Comparison of ENCODE assay signal across 8 mouse cellular contexts in the genomic region with DNA sequence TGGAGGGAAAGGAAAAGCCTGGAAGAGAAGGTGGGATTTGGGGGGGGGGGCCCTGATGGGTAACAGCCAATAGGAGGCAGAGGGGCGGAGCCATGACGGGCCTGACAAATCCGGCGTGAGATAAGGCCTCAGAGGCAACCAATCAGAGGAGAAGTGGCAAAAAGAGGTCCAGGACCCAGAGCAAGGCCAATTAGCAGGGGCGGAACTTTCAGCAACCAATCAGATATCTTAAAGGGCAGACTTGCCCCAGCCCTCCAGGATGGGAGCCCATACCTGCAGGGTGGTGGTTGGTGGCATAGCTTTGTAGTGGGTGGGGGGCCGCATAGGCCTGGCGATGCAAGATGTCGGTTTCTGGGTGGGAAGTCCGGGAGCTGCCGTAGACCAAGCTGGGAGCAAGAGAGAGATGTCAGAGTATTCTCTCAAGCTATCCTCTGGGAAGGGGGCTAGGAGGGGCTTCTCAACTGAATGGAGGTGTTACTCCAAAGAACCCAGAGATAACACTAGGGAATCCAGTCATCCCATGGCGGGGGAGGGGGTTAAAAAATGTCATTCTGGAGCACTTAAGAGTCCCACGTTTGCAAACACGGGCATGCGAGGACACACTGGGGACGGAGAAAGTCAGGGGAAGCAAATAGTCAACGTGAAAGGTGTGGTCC. TPM values are rescaled to one million over a fixed set of nuclear protein-coding genes. Genes with fewer than 3 reads are reported as not detected.
A peak's percentile ranks its signal among the peaks of the same experiment; 100 is the strongest.
DNase-seq lines count a peak whose midpoint lies in the region; ATAC-seq lines count a peak whose summit lies in the region.

No protein-coding gene starts in this region.

- DNase-seq in WW6 (ENCODE audit: low read depth, low spot score) = peak; percentile 81
- DNase-seq in cerebellum, adult 18-20 months = peak; percentile 73 to 84
- peak; percentile 82 for DNase-seq in heart, postnatal 4 days
- peak; percentile 86 for DNase-seq in layer of hippocampus, adult 9-11 months
- DNase-seq in right cerebral cortex, adult 18-20 months = peak; percentile 82

- peak overlapping the region; percentile 100 for H3K27ac ChIP-seq in lung, embryonic 16.5 days (ENCODE audit: low read length)

- WGBS in lung, embryonic 16.5 days = 7% methylated on average over 16 of the region's 16 CpGs

- peak; percentile 42 for ATAC-seq in frontal cortex, adult (ENCODE audit: low TSS enrichment)
- ATAC-seq in lung, embryonic 16.5 days (ENCODE audit: low read depth) = peak; percentile 14
- no peak for ATAC-seq in erythroid progenitor cell, adult 5-6 weeks (replicated peaks; ENCODE audit: low FRiP score, poor library complexity, severe bottlenecking)

- peak overlapping the region; percentile 95 for H3K4me2 ChIP-seq in lung, embryonic 16.5 days (ENCODE audit: low read depth, low read length)

- no peaks in the 10 kb centered on the region for H3K27me3 ChIP-seq in lung, embryonic 16.5 days (ENCODE audit: control insufficient read depth, insufficient read depth, low read depth, low read length)

- peaks cover 19% of the 10 kb centered on the region for H3K4me1 ChIP-seq in lung, embryonic 16.5 days (replicated peaks; ENCODE audit: control insufficient read depth, insufficient read depth, low read length)

- peak overlapping the region; percentile 90 for H3K4me3 ChIP-seq in lung, embryonic 16.5 days (ENCODE audit: low read length)

- peaks cover 38% of the 10 kb centered on the region for H3K36me3 ChIP-seq in lung, embryonic 16.5 days (ENCODE audit: control insufficient read depth, insufficient read depth, low read length)

- no peaks in the 10 kb centered on the region for H3K9me3 ChIP-seq in lung, embryonic 16.5 days (ENCODE audit: control insufficient read depth, low read length)

- H3K9ac ChIP-seq in lung, embryonic 16.5 days (ENCODE audit: low read length) = peak overlapping the region; percentile 76

RNA-seq across cellular contexts. Expression of gene Prr12, which starts 1.6 kb away (rescaled TPM):
- total RNA-seq in heart, postnatal 4 days (2021) = 10 to 100 TPM; 35.4 to 36.7 TPM
- 9.2 TPM in 2 replicates for polyA plus RNA-seq in lung, embryonic 16.5 days (2015; fragmentation: Nextera tagmentation; extraction: Ambion mirVana)
- 3.6 and 6.7 TPM in 2 replicates for total RNA-seq in erythroid progenitor cell, adult 5-6 weeks (2015; ENCODE audit: low replicate concordance)
- total RNA-seq in erythroid progenitor cell, adult 5-6 weeks (2017; ENCODE audit: low replicate concordance) = 0.13 and 0.23 TPM in 2 replicates

RNA-seq across cellular contexts. Expression of gene Nosip, which starts 11.2 kb away (rescaled TPM):
- 10 to 100 TPM; 31.7 to 34.6 TPM for total RNA-seq in heart, postnatal 4 days (2021)
- 72.5 and 77.8 TPM in 2 replicates for polyA plus RNA-seq in lung, embryonic 16.5 days (2015; fragmentation: Nextera tagmentation; extraction: Ambion mirVana)
- 24.5 and 30.6 TPM in 2 replicates for total RNA-seq in erythroid progenitor cell, adult 5-6 weeks (2015; ENCODE audit: low replicate concordance)
- 32.7 and 54.0 TPM in 2 replicates for total RNA-seq in erythroid progenitor cell, adult 5-6 weeks (2017; ENCODE audit: low replicate concordance)

RNA-seq across cellular contexts. Expression of gene Prrg2, which starts 11.4 kb away (rescaled TPM):
- total RNA-seq in heart, postnatal 4 days (2021) = 10 to 100 TPM in 1 of 2 experiments, 1 to 10 TPM in 1; 9.5 to 10.2 TPM
- polyA plus RNA-seq in lung, embryonic 16.5 days (2015; fragmentation: Nextera tagmentation; extraction: Ambion mirVana) = 28.7 and 31.9 TPM in 2 replicates
- total RNA-seq in erythroid progenitor cell, adult 5-6 weeks (2015; ENCODE audit: low replicate concordance) = 2.9 and 8.8 TPM in 2 replicates
- 0.91 and 6.8 TPM in 2 replicates for total RNA-seq in erythroid progenitor cell, adult 5-6 weeks (2017; ENCODE audit: low replicate concordance)

RNA-seq across cellular contexts. Expression of gene Rras, which starts 33.3 kb away (rescaled TPM):
- total RNA-seq in heart, postnatal 4 days (2021) = 10 to 100 TPM; 71.2 to 73.4 TPM
- 54.6 and 59.7 TPM in 2 replicates for polyA plus RNA-seq in lung, embryonic 16.5 days (2015; fragmentation: Nextera tagmentation; extraction: Ambion mirVana)
- 15.9 and 24.1 TPM in 2 replicates for total RNA-seq in erythroid progenitor cell, adult 5-6 weeks (2015; ENCODE audit: low replicate concordance)
- total RNA-seq in erythroid progenitor cell, adult 5-6 weeks (2017; ENCODE audit: low replicate concordance) = 0.90 TPM in 1 of 2 replicates, not detected in the other

RNA-seq across cellular contexts. Expression of gene Scaf1, which starts 34.9 kb away (rescaled TPM):
- 10 to 100 TPM; 78.5 to 80.3 TPM for total RNA-seq in heart, postnatal 4 days (2021)
- 28.9 and 30.7 TPM in 2 replicates for polyA plus RNA-seq in lung, embryonic 16.5 days (2015; fragmentation: Nextera tagmentation; extraction: Ambion mirVana)
- total RNA-seq in erythroid progenitor cell, adult 5-6 weeks (2015; ENCODE audit: low replicate concordance) = 20.9 and 30.2 TPM in 2 replicates
- total RNA-seq in erythroid progenitor cell, adult 5-6 weeks (2017; ENCODE audit: low replicate concordance) = 15.8 and 31.6 TPM in 2 replicates

Comparison
In these comparisons a context has a peak if more than half of its experiments do, and no peak if none do; other contexts are left out.
1. RNA of gene Prr12, which starts 1.6 kb away (total RNA-seq): 35.4 to 36.7 TPM in heart, postnatal 4 days; 0.13 to 6.7 TPM in erythroid progenitor cell, adult 5-6 weeks; every median in the first group is over 4 times any median in the second.
2. Peak in every context shown above with its lines, with median percentiles within 50 percentile points of each other: DNase-seq.